Mouse (Mus musculus) neural tube, embryonic 15.5 days (tissue): ENCODE data around the gene Lrrn2. TPM values are rescaled to one million over a fixed set of nuclear protein-coding genes. Genes with fewer than 3 reads are reported as not detected.

Experiments
- ATAC-seq: fragments of 200-750 bp; cut with Nextera tagmentation; 2 replicates; pipeline ENCODE4 v1.8.0; 2017; ENCODE audit warnings: mild to moderate bottlenecking, moderate TSS enrichment, moderate library complexity; ENCODE audit not compliant: low FRiP score
- H3K27ac ChIP-seq: fragments of 300-500 bp; sonication (generic); replicated peaks from 2 replicates; pipeline ENCODE4 v1.5.1; 2015; ENCODE audit warnings: mild to moderate bottlenecking, inconsistent platforms
- H3K27me3 ChIP-seq: fragments of 300-500 bp; sonication (generic); replicated peaks from 2 replicates; pipeline ENCODE4 v1.6.1; 2015; ENCODE audit warnings: inconsistent platforms
- H3K36me3 ChIP-seq: fragments of 300-500 bp; sonication (generic); 2 replicates; pipeline ENCODE4 v1.6.1; 2015; ENCODE audit warnings: inconsistent platforms
- H3K4me1 ChIP-seq: fragments of 300-500 bp; sonication (generic); 2 replicates; pipeline ENCODE4 v1.6.1; 2015; ENCODE audit warnings: inconsistent platforms
- H3K4me2 ChIP-seq: fragments of 300-500 bp; sonication (generic); 2 replicates; pipeline ENCODE4 v1.6.1; 2015; ENCODE audit warnings: inconsistent platforms, mild to moderate bottlenecking, moderate library complexity
- H3K4me3 ChIP-seq: fragments of 300-500 bp; sonication (generic); replicated peaks from 2 replicates; pipeline ENCODE4 v1.5.1; 2015; ENCODE audit warnings: mild to moderate bottlenecking, inconsistent platforms
- H3K9ac ChIP-seq: fragments of 300-500 bp; sonication (generic); replicated peaks from 2 replicates; pipeline ENCODE4 v1.6.1; 2015; ENCODE audit warnings: mild to moderate bottlenecking, inconsistent platforms
- H3K9me3 ChIP-seq: fragments of 300-500 bp; sonication (generic); replicated peaks from 2 replicates; pipeline ENCODE4 v1.6.1; 2016; ENCODE audit warnings: inconsistent platforms
- WGBS: fragments of 180-500 bp; shearing (Covaris S2); methylation state at CpG from one replicate; pipeline ENCODE4 v1.1.7; 2015; ENCODE audit warnings: mixed read lengths; 5-methylcytosine and 5-hydroxymethylcytosine counted together
- polyA plus RNA-seq: library from polyadenylated mRNA; unstranded; fragments of >200 nt; fragmentation: Nextera tagmentation; extraction: Ambion mirVana; gene quantifications from 2 replicates; pipeline ENCODE4 v1.2.1, GENCODE M21; 2015

Lrrn2 gene
- polyA plus RNA-seq, 1 experiment from 2014 or later = 45.9 TPM

GRCm38 (mm10) chr1:132910414-132911041 lies 30.5 kb downstream of the Lrrn2 start:
- Histone ChIP-seq H3K4me3 (no peak overlapping the region), H3K9ac (no peak overlapping the region), H3K4me1 (peaks cover 26% of the 10 kb centered on the region), H3K4me2 (no peak overlapping the region), H3K27me3 (no peaks in the 10 kb centered on the region), H3K27ac (peak overlapping the region; percentile 42), H3K36me3 (no peaks in the 10 kb centered on the region), H3K9me3 (no peaks in the 10 kb centered on the region)
- ATAC-seq = peak; percentile 33; the same call in 1 of the 2 replicates
- WGBS = 42% methylated on average over 11 of the region's 11 CpGs

GRCm38 (mm10) chr1:132915849-132916493 lies 35.9 kb downstream of the Lrrn2 start:
- ATAC-seq = peak; percentile 19; the same call in 1 of the 2 replicates
- WGBS = 44% methylated on average over 6 of the region's 6 CpGs
- Histone ChIP-seq H3K4me1 (peaks cover 49% of the 10 kb centered on the region), H3K9ac (no peak overlapping the region), H3K9me3 (no peaks in the 10 kb centered on the region), H3K27me3 (no peaks in the 10 kb centered on the region), H3K4me3 (no peak overlapping the region), H3K36me3 (no peaks in the 10 kb centered on the region), H3K27ac (no peak overlapping the region), H3K4me2 (no peak overlapping the region)

DNA sequence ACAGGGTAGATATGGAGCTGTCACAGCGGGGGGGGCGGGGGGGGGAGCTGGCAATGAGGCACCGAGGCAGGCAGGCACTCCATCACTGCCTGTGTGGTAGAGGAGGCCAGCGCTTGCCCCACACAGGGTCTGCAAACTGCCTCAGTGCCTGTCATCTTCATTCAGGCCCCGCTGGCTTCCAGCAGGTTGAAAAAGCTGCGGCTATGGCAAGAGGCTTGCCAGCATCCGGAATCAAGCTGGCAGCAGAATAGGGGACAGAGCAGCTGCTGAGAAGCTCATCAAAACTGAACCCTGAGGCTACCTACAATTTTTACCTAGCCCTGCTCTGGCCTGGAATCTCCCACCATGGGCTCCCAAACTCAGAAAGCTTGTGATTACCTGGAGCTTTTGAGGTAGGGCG lies 37.5 kb downstream of the Lrrn2 start:
- ATAC-seq = peak; percentile 22; the same call in 1 of the 2 replicates
- 6% methylated on average over 8 of the region's 8 CpGs for WGBS
- Histone ChIP-seq H3K4me1 (peaks cover 49% of the 10 kb centered on the region), H3K4me3 (no peak overlapping the region), H3K27ac (0 out of 2 replicates have a peak overlapping the region, but pooled peaks have one; percentile 23), H3K9me3 (no peaks in the 10 kb centered on the region), H3K4me2 (no peak overlapping the region), H3K36me3 (no peaks in the 10 kb centered on the region), H3K27me3 (no peaks in the 10 kb centered on the region), H3K9ac (no peak overlapping the region)

GRCm38 (mm10) chr1:132918117-132918680 lies 38.1 kb downstream of the Lrrn2 start:
- Histone ChIP-seq H3K36me3 (no peaks in the 10 kb centered on the region), H3K4me2 (no peak overlapping the region), H3K4me3 (no peak overlapping the region), H3K4me1 (peaks cover 49% of the 10 kb centered on the region), H3K9me3 (no peaks in the 10 kb centered on the region), H3K27me3 (no peaks in the 10 kb centered on the region), H3K27ac (peak overlapping the region; percentile 43), H3K9ac (0 out of 2 replicates have a peak overlapping the region, but pooled peaks have one; percentile 10)
- 17% methylated on average over 10 of the region's 10 CpGs for WGBS
- no peak for ATAC-seq

- WGBS = 76% methylated on average over 8 of the region's 8 CpGs
- H3K4me1 ChIP-seq = peaks cover 49% of the 10 kb centered on the region
Observed at GRCm38 (mm10) chr1:132919258-132919657, 39.2 kb downstream of the Lrrn2 start.

DNA sequence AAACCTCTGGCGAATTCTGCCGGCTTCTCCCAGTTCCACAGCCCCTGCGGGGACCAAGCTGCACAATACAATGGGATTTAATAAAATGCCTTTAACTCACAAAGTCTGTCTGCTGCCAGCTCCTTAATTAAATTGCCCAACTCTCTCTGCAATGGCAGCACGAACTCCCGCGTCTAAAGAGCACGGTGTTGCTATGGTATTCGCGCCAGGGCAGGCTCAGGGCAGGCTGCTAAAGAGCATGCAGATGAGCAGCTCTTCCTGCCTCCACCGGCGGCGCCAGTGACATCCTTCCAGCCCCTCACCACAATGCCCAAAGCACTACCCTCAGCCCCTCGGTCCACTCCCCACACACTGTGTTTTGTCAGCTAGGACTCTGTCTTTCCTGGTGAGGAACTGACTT lies 41.0 kb downstream of the Lrrn2 start:
- H3K4me1 ChIP-seq = peaks cover 43% of the 10 kb centered on the region
- no peak overlapping the region for H3K4me3 ChIP-seq
- H3K9ac ChIP-seq = no peak overlapping the region
- peak overlapping the region; percentile 72 for H3K27ac ChIP-seq
- H3K36me3 ChIP-seq = no peaks in the 10 kb centered on the region
- no peaks in the 10 kb centered on the region for H3K9me3 ChIP-seq
- H3K27me3 ChIP-seq = no peaks in the 10 kb centered on the region
- ATAC-seq = peak; percentile 66; the same call in 1 of the 2 replicates
- WGBS = 3% methylated on average over 13 of the region's 13 CpGs
- H3K4me2 ChIP-seq = peak overlapping the region; percentile 22; the same call in 1 of the 2 replicates

More at GRCm38 (mm10) chr1:132919258-132919657, 39.2 kb downstream of the Lrrn2 start:
- Histone ChIP-seq H3K4me3 (no peak overlapping the region), H3K9ac (no peak overlapping the region), H3K9me3 (no peaks in the 10 kb centered on the region), H3K36me3 (no peaks in the 10 kb centered on the region), H3K4me2 (no peak overlapping the region), H3K27ac (no peak overlapping the region), H3K27me3 (no peaks in the 10 kb centered on the region)
- no peak for ATAC-seq

DNA sequence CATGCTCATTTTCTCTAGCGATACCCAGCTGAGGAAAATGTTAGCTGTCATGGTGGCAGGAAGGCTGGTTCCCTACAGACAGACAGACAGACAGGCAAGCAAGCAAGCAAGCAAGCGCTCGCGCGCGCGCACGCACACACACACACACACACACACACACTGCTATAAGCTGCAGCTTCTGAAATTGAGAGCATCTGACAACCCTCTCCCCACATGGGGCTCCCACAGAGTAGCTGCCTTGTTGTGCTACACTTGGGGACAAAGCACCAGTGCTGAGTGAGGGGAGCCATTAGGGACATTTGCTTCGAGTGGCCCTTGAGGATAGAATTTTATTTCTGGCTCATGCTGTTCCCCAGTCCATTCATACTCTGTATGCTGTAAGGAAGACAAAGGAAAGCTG lies 42.2 kb downstream of the Lrrn2 start:
- H3K4me1 ChIP-seq = peaks cover 33% of the 10 kb centered on the region
- H3K4me2 ChIP-seq = no peak overlapping the region
- no peaks in the 10 kb centered on the region for H3K27me3 ChIP-seq
- ATAC-seq = no peak
- 0 out of 2 replicates have a peak overlapping the region, but pooled peaks have one; percentile 72 for H3K27ac ChIP-seq
- no peak overlapping the region for H3K4me3 ChIP-seq
- H3K9ac ChIP-seq = no peak overlapping the region
- no peaks in the 10 kb centered on the region for H3K36me3 ChIP-seq
- WGBS = 76% methylated on average over 9 of the region's 9 CpGs
- no peaks in the 10 kb centered on the region for H3K9me3 ChIP-seq

DNA sequence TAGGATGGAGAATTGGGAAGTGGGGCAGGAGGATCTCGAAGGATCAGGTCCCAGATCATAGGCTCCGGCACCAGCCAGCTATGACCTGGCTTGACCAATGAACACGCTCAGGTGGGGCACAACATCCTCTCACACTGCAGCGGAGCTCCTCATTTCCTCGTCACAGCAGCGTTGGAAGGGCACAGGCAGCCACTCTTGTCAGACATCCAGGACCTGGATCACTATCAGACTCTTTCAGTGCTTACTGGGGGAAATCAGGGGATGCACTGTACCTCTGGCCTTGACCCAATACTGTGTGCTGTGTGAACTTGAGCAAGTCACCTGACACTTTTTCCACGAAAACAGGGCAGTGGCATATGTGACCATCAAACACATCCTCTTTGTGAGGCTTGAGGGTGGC lies 45.2 kb downstream of the Lrrn2 start:
- H3K27ac ChIP-seq = no peak overlapping the region
- H3K36me3 ChIP-seq = no peaks in the 10 kb centered on the region
- peaks cover 31% of the 10 kb centered on the region for H3K4me1 ChIP-seq
- H3K27me3 ChIP-seq = no peaks in the 10 kb centered on the region
- no peak overlapping the region for H3K9ac ChIP-seq
- H3K4me2 ChIP-seq = no peak overlapping the region
- no peak for ATAC-seq
- no peaks in the 10 kb centered on the region for H3K9me3 ChIP-seq
- 87% methylated on average over 7 of the region's 7 CpGs for WGBS
- H3K4me3 ChIP-seq = no peak overlapping the region

DNA sequence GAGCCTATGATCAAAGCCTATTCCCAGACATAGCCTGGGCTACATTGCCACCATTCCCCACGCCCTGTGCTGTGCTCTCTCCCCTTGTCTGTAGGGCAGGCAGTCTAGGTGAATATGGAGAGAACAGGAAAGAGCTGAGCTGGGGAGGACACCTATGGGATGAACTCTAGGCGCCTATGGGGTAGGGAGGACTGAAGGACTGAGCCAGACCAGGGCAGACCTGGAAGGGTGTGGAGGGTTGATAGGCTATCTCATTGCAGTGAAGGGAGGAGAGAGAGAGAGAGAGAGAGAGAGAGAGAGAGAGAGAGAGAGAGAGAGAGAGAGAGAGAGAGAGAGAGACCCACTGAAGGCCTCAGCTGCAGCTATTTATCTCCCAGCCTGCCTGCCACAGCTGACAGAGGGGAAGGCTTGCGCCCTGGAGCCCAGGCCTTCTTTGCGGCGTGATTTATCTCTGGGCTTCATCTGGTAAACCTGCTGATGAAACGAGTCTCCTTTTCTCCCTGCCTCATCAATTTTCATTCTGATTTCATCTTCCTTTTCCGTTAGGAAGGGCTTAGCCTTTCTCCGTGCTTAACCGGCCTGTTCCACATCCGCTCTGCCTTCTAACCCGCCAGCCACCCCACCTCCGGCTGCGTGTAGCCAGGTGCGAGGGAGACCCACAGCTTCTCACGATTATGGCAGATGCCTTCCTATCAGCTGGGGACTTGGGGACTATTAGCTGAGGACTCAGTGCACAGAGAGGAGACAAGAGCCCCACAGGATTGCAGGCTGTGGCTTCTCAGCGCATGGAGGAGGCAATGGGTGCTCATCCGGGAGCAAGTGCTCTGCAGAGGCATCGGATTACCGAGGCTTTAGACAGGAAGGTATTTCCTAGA lies 48.2 kb downstream of the Lrrn2 start:
- 22% methylated on average over 19 of the region's 19 CpGs for WGBS
- Histone ChIP-seq H3K27me3 (no peaks in the 10 kb centered on the region), H3K36me3 (peaks cover 3% of the 10 kb centered on the region; the same call in 1 of the 2 replicates), H3K9ac (no peak overlapping the region; the same call in 1 of the 2 replicates), H3K9me3 (no peaks in the 10 kb centered on the region), H3K4me3 (no peak overlapping the region), H3K4me1 (peaks cover 24% of the 10 kb centered on the region), H3K27ac (peak overlapping the region; percentile 68), H3K4me2 (no peak overlapping the region)
- peak; percentile 65; the same call in 1 of the 2 replicates for ATAC-seq

DNA sequence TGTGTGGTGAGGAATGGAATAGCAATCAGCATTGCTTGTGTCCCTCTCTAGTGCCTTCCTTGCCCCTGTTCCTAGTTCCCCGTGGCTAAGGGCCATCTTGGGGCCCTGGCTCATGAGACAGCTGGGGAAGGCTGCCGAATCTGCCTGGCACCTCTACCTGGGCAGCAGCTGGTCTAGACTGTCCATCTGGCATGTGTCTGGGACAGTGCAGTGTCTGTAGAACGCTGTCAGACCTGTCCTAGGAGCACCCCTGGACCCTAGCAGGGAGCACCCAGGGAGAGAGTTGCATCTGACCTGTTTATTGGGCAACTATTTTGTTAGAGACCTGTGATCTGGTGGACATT lies 48.8 kb downstream of the Lrrn2 start:
- no peaks in the 10 kb centered on the region for H3K27me3 ChIP-seq
- H3K4me3 ChIP-seq = no peak overlapping the region
- H3K36me3 ChIP-seq = peaks cover 3% of the 10 kb centered on the region; the same call in 1 of the 2 replicates
- no peak overlapping the region for H3K9ac ChIP-seq
- no peaks in the 10 kb centered on the region for H3K9me3 ChIP-seq
- H3K4me2 ChIP-seq = no peak overlapping the region
- H3K27ac ChIP-seq = peak overlapping the region; percentile 68
- 41% methylated on average over 3 of the region's 3 CpGs for WGBS
- 0 out of 2 replicates have a peak, but pooled peaks have one; percentile 12 for ATAC-seq
- peaks cover 24% of the 10 kb centered on the region for H3K4me1 ChIP-seq

DNA sequence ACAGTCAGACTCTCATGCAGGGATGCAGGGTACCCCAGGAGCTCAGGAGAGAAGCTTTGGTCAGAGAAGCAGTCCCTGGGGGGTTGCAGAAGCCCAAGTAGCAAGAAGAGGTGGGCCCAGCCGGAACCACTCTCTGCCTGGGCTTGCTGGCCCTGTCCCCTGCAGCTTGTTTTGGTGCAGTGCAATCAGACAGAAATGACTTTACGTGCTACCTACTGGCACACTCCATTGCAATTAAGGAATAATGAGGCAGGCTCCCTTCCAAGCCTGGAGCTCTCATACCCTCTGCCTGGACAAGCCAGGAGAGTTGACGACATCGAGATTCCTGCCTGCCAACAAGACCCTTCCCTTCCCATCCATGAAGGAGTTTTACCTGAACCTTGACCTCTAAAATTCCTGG lies 50.2 kb downstream of the Lrrn2 start:
- 64% methylated on average over 4 of the region's 4 CpGs for WGBS
- Histone ChIP-seq H3K4me1 (peaks cover 36% of the 10 kb centered on the region), H3K4me3 (no peak overlapping the region), H3K9me3 (no peaks in the 10 kb centered on the region), H3K4me2 (no peak overlapping the region), H3K36me3 (peaks cover 3% of the 10 kb centered on the region; the same call in 1 of the 2 replicates), H3K27me3 (no peaks in the 10 kb centered on the region), H3K27ac (no peak overlapping the region), H3K9ac (no peak overlapping the region)
- ATAC-seq = no peak
